Mouse (Mus musculus): ENCODE data around the gene Il4.
"Not testable (repeated sequence)": the region's sequence is repeated elsewhere in the genome, so short reads cannot be mapped to it uniquely, and the experiment has no call there.

GRCm38 (mm10) chr11:53559980-53560379, 58.5 kb downstream of the Il4 start:
- TF ChIP-seq CTCF (IDR thresholded peaks at IDR 0.05; ENCODE audit: low read depth); EP300 (optimal IDR thresholded peaks at IDR 0.05): not testable (repeated sequence)

Measured in stomach, postnatal 0 days (tissue).